Mouse (Mus musculus) heart, embryonic 10.5 days (tissue): ENCODE data around the gene Dhx8. TPM values are rescaled to one million over a fixed set of nuclear protein-coding genes. Genes with fewer than 3 reads are reported as not detected.
A peak's percentile ranks its signal among the peaks of the same experiment; 100 is the strongest.

Experiments
- DNase-seq: peaks from one replicate; pipeline ENCODE4 v3.0.0-alpha.2; 2017; ENCODE audit warnings: low spot score
- H3K27ac ChIP-seq: fragments of 300-500 bp; sonication (generic); 2 replicates; pipeline ENCODE4 v1.5.1; 2016; ENCODE audit warnings: mild to moderate bottlenecking
- H3K27me3 ChIP-seq: fragments of 300-500 bp; sonication (generic); 2 replicates; pipeline ENCODE4 v1.6.1; 2016; ENCODE audit warnings: mild to moderate bottlenecking; ENCODE audit not compliant: poor library complexity, insufficient read depth, severe bottlenecking
- H3K36me3 ChIP-seq: fragments of 300-500 bp; sonication (generic); 2 replicates; pipeline ENCODE4 v1.6.1; 2016; ENCODE audit warnings: mild to moderate bottlenecking, moderate library complexity
- H3K4me1 ChIP-seq: fragments of 300-500 bp; sonication (generic); 2 replicates; pipeline ENCODE4 v1.6.1; 2016; ENCODE audit warnings: mild to moderate bottlenecking
- H3K4me3 ChIP-seq: fragments of 300-500 bp; sonication (generic); 2 replicates; pipeline ENCODE4 v1.5.1; 2016; ENCODE audit warnings: mild to moderate bottlenecking, moderate library complexity
- H3K9me3 ChIP-seq: fragments of 300-500 bp; sonication (generic); 2 replicates; pipeline ENCODE4 v1.6.1; 2016; ENCODE audit warnings: mild to moderate bottlenecking, moderate library complexity
- WGBS: fragments of 180-500 bp; shearing (Covaris S2); methylation state at CpG from one replicate; pipeline ENCODE4 v1.1.7; 2016; 5-methylcytosine and 5-hydroxymethylcytosine counted together
- polyA plus RNA-seq: library from polyadenylated mRNA; unstranded; fragments of >200 nt; fragmentation: Nextera tagmentation; extraction: Ambion mirVana; gene quantifications from 2 replicates; pipeline ENCODE4 v1.2.1, GENCODE M21; 2016

The Dhx8 gene
- 28.7 and 33.0 TPM in 2 replicates for polyA plus RNA-seq

DNA sequence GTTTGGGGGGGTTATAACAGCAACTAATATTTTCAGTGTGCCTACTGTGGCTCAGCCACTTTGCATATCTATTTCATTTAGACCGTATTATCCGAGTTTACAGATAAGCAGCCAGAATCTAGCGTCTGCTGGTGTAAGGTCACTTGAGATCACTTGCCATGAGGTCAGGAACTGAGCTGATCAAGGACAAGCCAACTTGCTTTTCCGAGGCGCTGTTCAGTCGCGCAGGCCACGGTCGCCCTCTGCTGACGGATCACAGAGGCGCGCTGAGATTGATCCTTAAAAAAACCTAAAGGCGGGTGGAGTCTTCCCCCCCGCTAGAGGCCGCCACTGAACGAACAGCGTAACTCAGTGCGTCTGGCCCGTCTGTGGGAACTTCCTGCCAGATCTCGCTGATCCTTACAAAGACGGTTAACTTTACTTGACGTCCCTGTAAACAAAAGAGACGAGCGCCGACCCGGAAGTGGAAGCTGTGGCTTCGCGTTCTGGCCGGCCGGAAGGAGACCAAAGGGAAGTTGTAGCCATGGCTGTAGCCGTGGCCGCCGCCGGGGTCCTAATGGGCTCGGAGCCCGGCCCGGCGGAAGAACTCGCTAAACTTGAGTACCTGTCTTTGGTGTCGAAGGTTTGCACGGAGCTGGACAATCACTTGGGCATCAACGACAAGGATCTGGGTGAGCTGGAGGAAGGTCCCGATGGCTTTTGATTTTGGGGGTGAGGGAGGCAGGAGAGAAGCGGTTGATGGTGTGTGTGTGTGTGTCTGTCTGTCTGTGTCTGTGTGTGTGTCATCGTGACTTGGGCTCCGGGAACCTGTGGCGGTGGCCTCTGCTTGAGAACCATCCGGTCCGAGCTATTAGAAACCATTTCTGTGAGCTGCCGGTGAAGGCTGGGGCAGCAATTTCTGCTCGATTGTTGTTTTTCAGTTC lies at the start of gene Dhx8:
Gene Dhx8 (plus strand): TSS at position 402 of the 923 bp plus-strand sequence.
- H3K27ac ChIP-seq = peak within 1 kb of the TSS; percentile 88
- under 1% methylated on average over 51 of the region's 51 CpGs for WGBS

DNA sequence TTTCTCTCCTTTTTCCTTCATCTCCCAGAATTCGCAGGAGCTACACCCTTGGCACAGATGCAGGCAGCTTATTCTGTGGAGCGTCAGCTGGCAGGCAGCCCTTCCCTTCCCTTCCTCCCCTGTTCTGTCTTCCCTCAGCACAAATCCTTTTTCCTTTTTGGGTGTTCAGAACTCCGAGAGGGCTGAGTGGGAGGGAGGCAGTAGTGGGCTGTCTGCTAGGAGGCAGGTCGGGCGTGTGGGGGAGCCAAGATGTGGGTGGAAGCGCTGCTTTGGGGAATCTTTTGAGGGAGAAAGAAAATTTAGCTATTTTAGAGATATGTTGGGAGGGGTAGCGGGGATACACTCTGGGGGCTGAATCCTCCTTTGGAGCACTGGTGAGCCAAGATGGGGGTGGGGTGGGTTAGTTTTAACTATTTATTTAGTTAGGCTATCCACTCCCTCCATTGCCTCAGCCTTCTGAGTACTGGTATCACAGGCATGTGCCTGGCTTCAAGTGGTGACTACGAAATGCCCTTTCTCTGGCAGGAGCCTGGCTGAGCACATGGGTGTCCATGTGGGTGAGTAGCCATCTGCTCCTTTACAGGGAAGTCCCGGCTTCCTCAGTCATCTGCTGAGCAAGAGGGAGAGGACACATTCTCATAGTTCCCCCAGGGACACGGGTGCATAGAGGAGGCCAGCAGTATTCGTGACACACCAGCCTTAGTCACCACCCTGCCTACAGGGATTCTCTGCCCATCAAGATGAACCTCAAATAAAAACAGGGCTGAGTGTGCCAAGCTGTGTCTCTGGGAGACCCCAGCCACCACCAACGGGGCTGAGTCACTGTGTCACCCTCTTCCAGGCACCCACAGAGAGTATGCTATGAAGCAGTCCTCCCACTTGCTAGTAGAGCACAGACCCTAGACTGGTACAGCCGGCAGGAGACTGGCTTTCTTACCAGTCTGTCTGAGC lies 45.1 kb upstream of the Dhx8 start:
- H3K4me1 ChIP-seq = peaks cover 15% of the 10 kb centered on the region
- DNase-seq = no peak
- no peaks in the 10 kb centered on the region for H3K27me3 ChIP-seq
- 40% methylated on average over 13 of the region's 13 CpGs for WGBS
- 0 out of 2 replicates have a peak overlapping the region, but pooled peaks have one; percentile 13 for H3K4me3 ChIP-seq
- H3K9me3 ChIP-seq = no peaks in the 10 kb centered on the region
- H3K36me3 ChIP-seq = no peaks in the 10 kb centered on the region
- peak overlapping the region; percentile 77 for H3K27ac ChIP-seq

More for the DNA sequence above, at the start of gene Dhx8:
- no peaks in the 10 kb centered on the region for H3K27me3 ChIP-seq
- H3K9me3 ChIP-seq = no peaks in the 10 kb centered on the region
- peak within 1 kb of the TSS; percentile 87 for H3K4me3 ChIP-seq
- peaks cover 10% of the 10 kb centered on the region; the same call in 1 of the 2 replicates for H3K4me1 ChIP-seq
- peak; percentile 99 for DNase-seq
- peaks cover 35% of the 10 kb centered on the region for H3K36me3 ChIP-seq

DNA sequence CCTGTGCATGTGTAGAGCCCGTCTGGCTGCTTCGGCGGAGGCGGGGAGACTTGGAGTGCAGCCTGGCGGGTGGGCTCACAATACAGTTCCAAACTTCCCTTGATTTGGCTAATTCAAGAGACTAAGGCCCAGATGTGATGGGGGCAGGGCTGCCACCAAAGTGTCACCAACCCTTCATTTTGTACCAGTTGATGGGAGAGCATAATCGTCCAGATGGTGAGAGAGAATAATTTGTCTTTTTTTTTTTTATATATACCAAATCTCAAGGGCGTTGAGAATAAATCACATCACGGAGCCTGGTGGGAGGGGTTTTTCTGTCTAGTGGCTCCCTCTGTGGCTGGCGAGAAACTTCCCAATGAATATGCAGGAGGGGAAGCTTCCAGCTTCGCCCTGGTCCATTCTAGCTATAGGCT lies 43.0 kb upstream of the Dhx8 start:
- Histone ChIP-seq H3K9me3 (no peaks in the 10 kb centered on the region), H3K4me3 (no peak overlapping the region), H3K27me3 (no peaks in the 10 kb centered on the region), H3K27ac (no peak overlapping the region), H3K4me1 (peaks cover 15% of the 10 kb centered on the region), H3K36me3 (no peaks in the 10 kb centered on the region)
- WGBS = 71% methylated on average over 10 of the region's 10 CpGs
- DNase-seq = no peak

DNA sequence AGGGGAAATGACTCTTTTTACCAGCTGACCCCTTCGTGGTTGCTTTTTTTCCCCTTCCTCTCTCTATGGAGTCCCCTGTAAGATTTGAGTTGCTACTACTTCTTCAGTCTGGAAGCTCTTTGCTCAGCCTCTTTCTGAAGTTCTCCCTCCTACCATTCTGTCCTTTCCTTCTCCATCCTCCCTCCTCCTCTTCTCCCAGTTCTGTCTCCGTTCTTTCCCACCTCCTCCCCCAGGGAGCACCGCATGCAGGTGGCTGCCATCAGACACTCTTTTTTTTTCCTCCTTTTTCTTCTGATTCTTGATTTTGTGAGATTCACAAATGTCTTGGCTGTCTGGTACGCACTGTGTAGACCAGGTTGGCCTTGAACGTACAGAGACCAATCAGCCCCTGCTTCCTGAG lies 42.4 kb upstream of the Dhx8 start:
- 60% methylated on average over 5 of the region's 5 CpGs for WGBS
- Histone ChIP-seq H3K9me3 (no peaks in the 10 kb centered on the region), H3K4me3 (no peak overlapping the region), H3K36me3 (no peaks in the 10 kb centered on the region), H3K27ac (no peak overlapping the region), H3K27me3 (no peaks in the 10 kb centered on the region), H3K4me1 (peaks cover 19% of the 10 kb centered on the region)
- DNase-seq = no peak

DNA sequence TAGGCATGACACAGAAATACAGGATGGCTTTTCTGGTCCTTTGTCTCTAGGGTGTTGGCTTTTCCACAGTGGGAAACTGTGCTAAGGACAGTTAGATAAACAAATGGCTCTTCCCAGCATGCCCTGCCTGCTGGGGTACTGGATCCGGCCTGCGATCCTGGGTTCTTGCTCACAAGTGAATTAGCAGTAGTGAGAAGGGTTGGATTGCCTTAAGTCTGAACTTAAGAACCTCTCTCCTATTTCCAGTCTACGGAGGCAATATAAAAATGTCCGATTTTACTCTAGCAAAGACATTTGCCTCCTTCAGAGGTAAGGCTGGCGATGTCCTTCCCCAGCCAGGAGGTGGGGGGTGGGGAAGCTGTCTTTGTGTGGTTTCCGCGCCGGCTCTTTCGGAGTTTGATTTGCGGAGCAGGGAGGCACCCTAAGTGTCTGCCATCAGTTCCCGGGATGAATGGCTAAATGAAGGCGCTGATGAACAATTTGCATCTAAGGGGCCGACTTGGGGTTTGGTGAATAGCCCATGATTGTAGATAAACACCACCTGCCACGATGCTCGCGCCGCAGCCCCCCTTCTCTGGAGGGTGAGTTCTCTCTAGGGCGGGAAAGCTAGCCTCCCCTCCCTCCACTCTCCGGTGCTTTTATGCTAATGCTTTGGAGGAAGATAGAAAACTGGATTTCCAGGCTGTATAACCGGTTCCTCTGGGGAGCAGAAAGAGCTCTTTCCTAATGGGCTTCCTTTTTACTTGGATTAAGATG lies 36.6 kb upstream of the Dhx8 start:
- no peak for DNase-seq
- Histone ChIP-seq H3K27me3 (no peaks in the 10 kb centered on the region), H3K27ac (peak overlapping the region; percentile 85), H3K36me3 (no peaks in the 10 kb centered on the region), H3K9me3 (no peaks in the 10 kb centered on the region), H3K4me3 (peak overlapping the region; percentile 54), H3K4me1 (peaks cover 35% of the 10 kb centered on the region)
- 3% methylated on average over 20 of the region's 20 CpGs for WGBS

DNA sequence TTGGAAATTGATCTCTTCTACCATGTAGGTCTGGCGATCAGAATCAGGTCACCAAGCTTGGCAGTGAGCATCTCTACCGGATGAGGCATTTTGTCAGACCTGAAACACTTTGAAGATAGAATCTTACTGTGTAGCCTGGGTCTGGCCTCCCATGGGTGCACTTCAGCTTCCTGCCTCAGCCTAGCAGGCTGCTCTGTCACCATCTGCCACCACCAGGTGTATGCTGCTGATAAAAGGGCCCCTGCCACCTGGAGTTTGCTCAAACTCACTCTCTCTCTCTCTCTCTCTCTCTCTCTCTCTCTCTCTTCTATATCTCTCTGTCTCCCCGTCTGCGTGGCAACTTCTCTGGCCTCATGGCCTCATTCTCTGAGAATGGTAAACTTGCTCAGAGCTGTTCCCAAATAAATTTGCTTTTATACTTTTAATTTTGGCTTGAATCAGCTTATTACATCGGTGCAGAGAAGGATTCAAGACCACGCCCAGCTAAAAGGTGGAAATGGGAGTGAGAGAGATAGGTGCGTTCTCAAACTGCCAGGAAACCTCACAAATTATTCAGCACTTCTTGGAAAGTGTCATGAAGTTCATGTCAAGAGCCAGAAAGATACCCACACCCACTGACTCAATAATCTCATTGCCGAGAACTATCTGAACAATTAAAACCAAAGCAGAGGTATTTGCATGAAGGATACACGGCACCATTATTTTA lies 35.4 kb upstream of the Dhx8 start:
- no peak for DNase-seq
- no peaks in the 10 kb centered on the region for H3K9me3 ChIP-seq
- H3K27ac ChIP-seq = peak overlapping the region; percentile 85; the same call in 1 of the 2 replicates
- no peaks in the 10 kb centered on the region for H3K36me3 ChIP-seq
- no peak overlapping the region for H3K4me3 ChIP-seq
- no peaks in the 10 kb centered on the region for H3K27me3 ChIP-seq
- peaks cover 32% of the 10 kb centered on the region for H3K4me1 ChIP-seq
- WGBS = 87% methylated on average over 9 of the region's 9 CpGs

DNA sequence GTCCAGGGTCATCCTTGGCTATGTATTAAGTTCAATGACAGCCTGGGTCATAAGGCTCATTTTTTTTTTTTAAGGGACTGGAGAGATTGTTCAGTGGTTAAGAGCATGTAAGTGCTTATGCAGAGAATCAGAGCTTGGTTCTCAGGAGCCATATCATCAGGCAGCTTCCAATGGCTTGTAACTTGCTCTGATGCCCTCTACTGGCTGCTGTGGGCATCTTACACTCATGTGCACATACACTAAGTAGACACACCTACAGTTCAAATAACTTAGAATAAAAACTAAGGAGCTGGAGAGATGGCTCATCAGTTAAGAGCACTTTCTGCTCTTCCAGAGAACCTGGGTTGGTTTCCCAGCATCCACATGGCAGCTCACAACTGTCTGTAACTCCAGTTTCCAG lies 34.6 kb upstream of the Dhx8 start:
- no peak for DNase-seq
- no peak overlapping the region for H3K27ac ChIP-seq
- H3K27me3 ChIP-seq = no peaks in the 10 kb centered on the region
- no peaks in the 10 kb centered on the region for H3K36me3 ChIP-seq
- no peak overlapping the region for H3K4me3 ChIP-seq
- no peaks in the 10 kb centered on the region for H3K9me3 ChIP-seq
- H3K4me1 ChIP-seq = peaks cover 32% of the 10 kb centered on the region

DNA sequence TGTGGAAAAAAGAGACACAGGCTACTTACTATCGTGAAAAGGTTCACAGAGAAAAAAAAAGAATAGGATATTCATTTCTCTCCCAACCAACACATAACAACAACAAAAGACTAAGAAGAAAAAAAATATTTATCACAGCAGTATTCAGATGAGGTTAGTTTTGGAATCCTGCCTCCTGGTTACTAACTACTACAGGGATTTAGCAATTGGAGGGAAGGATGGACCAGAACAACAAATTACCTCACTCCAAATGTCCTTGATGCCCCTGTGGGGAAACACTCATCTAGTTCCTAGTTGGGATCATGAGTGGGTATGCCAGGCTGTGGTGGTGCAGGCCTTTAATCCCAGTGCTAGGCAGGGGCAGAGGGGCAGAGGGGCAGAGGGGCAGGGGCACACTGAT lies 33.2 kb upstream of the Dhx8 start:
- 74% methylated on average over 1 of the region's 1 CpGs for WGBS
- H3K36me3 ChIP-seq = no peaks in the 10 kb centered on the region

DNA sequence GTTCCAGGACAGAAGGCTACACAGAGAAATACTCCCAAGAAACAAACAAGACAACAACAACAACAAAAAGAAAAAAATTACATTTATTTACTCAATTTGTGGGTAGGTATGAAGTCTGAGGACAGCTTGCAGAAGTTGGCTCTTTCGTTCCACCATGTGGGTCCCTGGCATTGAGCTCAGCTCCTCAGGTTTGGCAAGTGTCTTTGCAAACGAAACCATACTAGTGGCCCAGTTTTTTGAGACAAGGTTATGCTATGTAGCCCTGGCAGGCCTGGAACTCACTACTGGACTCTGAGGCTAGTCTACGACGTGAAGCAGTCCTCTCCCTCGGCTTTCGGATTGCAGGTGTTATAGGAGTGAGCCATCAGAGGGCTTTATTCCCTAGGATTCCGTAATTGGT lies 32.7 kb upstream of the Dhx8 start:
- 0 out of 2 replicates have a peak overlapping the region, but pooled peaks have one; percentile 47 for H3K27ac ChIP-seq
- H3K9me3 ChIP-seq = no peaks in the 10 kb centered on the region
- no peak for DNase-seq
- H3K4me3 ChIP-seq = no peak overlapping the region
- H3K27me3 ChIP-seq = no peaks in the 10 kb centered on the region
- WGBS = 52% methylated on average over 7 of the region's 7 CpGs
- H3K4me1 ChIP-seq = peaks cover 38% of the 10 kb centered on the region
- no peaks in the 10 kb centered on the region for H3K36me3 ChIP-seq

More for the DNA sequence above, 33.2 kb upstream of the Dhx8 start:
- Histone ChIP-seq H3K9me3 (no peaks in the 10 kb centered on the region), H3K4me1 (peaks cover 39% of the 10 kb centered on the region), H3K4me3 (no peak overlapping the region), H3K27ac (no peak overlapping the region), H3K27me3 (no peaks in the 10 kb centered on the region)
- DNase-seq = no peak

DNA sequence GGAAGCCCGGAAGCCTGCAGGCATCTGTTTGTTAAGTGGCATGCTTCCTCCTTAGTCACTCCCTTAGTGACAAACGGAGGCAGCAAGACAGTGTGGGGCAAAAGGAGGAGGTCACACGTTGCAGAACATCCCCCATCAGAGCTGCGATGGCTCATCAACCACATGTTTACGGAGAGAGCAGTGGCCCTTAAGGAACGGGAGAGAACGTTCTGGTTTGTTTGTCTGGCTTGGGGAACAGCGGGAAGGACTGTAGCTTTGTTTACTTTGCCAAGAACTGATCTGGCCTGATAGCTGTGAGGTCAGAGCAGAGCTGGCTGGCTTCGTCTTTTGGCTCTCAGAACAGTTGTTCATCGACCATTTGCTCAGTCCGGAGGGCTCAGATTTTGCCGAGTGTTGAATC lies 32.3 kb upstream of the Dhx8 start:
- peaks cover 34% of the 10 kb centered on the region for H3K4me1 ChIP-seq
- H3K27me3 ChIP-seq = no peaks in the 10 kb centered on the region
- DNase-seq = no peak
- 18% methylated on average over 12 of the region's 12 CpGs for WGBS
- H3K27ac ChIP-seq = peak overlapping the region; percentile 47; the same call in 1 of the 2 replicates
- H3K4me3 ChIP-seq = no peak overlapping the region
- no peaks in the 10 kb centered on the region for H3K36me3 ChIP-seq
- H3K9me3 ChIP-seq = no peaks in the 10 kb centered on the region

DNA sequence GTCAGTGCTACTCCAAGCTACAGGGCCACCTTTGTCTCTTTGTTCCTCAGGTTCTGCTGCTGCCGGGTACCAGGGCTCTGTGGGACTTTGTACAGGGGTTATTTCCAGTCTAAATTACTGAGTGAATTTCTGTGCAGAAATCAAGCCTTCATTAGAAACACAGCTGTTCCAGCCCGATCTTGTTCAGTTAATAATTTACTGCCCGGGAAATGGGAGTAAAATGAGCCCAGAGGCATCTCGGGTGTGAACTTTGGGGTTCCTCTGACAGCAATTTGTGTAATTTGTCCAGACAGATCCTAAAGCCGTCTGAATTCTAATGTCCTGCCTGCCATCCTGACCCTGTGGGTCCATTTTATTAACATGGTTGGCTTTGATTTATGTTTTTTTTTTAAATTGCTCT lies 28.6 kb upstream of the Dhx8 start:
- H3K9me3 ChIP-seq = no peaks in the 10 kb centered on the region
- DNase-seq = no peak
- WGBS = 72% methylated on average over 5 of the region's 5 CpGs
- H3K27ac ChIP-seq = no peak overlapping the region
- peaks cover 26% of the 10 kb centered on the region for H3K4me1 ChIP-seq
- no peaks in the 10 kb centered on the region for H3K36me3 ChIP-seq
- H3K4me3 ChIP-seq = no peak overlapping the region
- H3K27me3 ChIP-seq = no peaks in the 10 kb centered on the region
